ENCODE assay signal across 8 mouse cellular contexts in the genomic region with DNA sequence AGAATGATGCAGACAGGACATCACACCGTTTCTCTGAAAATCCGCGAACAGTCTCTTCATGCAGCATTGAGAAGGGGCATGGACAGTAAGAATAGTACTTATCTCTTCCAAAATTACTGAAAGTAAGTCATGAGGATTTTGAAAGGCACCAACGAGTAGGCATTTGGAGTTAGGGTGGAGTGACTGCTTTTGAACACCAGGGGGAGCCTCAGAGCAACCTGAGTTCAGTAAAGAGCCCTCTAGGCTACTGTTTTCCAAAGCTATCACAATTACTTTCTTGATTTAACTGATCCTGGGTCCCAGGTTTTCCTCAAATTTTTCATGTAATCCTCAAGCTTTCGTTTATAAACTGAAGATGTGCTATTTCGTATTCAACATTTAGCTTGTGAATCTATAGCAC. TPM values are rescaled to one million over a fixed set of nuclear protein-coding genes. Genes with fewer than 3 reads are reported as not detected.
A peak's percentile ranks its signal among the peaks of the same experiment; 100 is the strongest.
DNase-seq lines count a peak whose midpoint lies in the region.

No protein-coding gene starts in this region.

- DNase-seq in gastrocnemius, postnatal 10 days, result peak; percentile 12
- no peak for DNase-seq in gastrocnemius, adult 8-10 months (ENCODE audit: low spot score in 2 of 2)
- peak; percentile 84 for DNase-seq in 3T3-L1 (ENCODE audit: low read depth, low spot score)
- DNase-seq in adrenal gland, postnatal 14 days, result peak; percentile 53
- peak; percentile 41 for DNase-seq in embryo, embryonic 9.5 days (ENCODE audit: extremely low spot score)
- peak; percentile 35 to 71 for DNase-seq in layer of hippocampus, adult 18-20 months (ENCODE audit: low spot score in 2 of 2)
- peak; percentile 43 for DNase-seq in lung, postnatal 25 days (ENCODE audit: low spot score)
- peak; percentile 54 for DNase-seq in testis, postnatal 10 days (ENCODE audit: low spot score)

RNA-seq across cellular contexts. Expression of a gene that starts 56.9 kb away (rescaled TPM):
- not detected for total RNA-seq in gastrocnemius, postnatal 10 days (2021)
- not detected for total RNA-seq in gastrocnemius, adult 8-10 months (2022)
- not detected in 2 replicates for total RNA-seq in adrenal gland, postnatal 14 days (2021)
- total RNA-seq in layer of hippocampus, adult 18-20 months (2021), result not detected

Comparison
In these comparisons a context has a peak if more than half of its experiments do, and no peak if none do; other contexts are left out.
1. DNase-seq: peak in gastrocnemius, postnatal 10 days (single experiment), 3T3-L1 (single experiment), adrenal gland, postnatal 14 days (single experiment), embryo, embryonic 9.5 days (single experiment), layer of hippocampus, adult 18-20 months (2 of 2), lung, postnatal 25 days (single experiment) and testis, postnatal 10 days (single experiment); none in gastrocnemius, adult 8-10 months (0 of 2).